ENCODE assay signal across 18 mouse cellular contexts in genomic region chr17:64608923-64609598, GRCm38 (mm10). TPM values are rescaled to one million over a fixed set of nuclear protein-coding genes. Genes with fewer than 3 reads are reported as not detected.
DNase-seq lines count a peak whose midpoint lies in the region; ATAC-seq and TF ChIP-seq lines count a peak whose summit lies in the region.
"Had no signal": no experiment of that assay in that cellular context is flagged by ENCODE, and none has a peak within 500 bp of the region (broad histone marks: within the 10 kb centered on the region; RNA-seq: fewer than 3 reads in every experiment).

No protein-coding gene starts in this region.

- peaks cover 3% of the 10 kb centered on the region; the same call in 1 of the 2 replicates for H3K4me1 ChIP-seq in heart, embryonic 15.5 days (replicated peaks)
- H3K4me1 ChIP-seq in liver, embryonic 16.5 days (ENCODE audit: control insufficient read depth, low read depth, low read length): peaks cover 18% of the 10 kb centered on the region
- H3K4me1 ChIP-seq in midbrain, postnatal 0 days (ENCODE audit: insufficient read depth, low read length): peaks cover 4% of the 10 kb centered on the region; the same call in 1 of the 2 replicates
- peaks cover 14% of the 10 kb centered on the region for H3K4me1 ChIP-seq in midbrain, embryonic 13.5 days (replicated peaks)
- peaks cover 8% of the 10 kb centered on the region for H3K4me1 ChIP-seq in stomach, postnatal 0 days (replicated peaks; ENCODE audit: control insufficient read depth, insufficient read depth)

- no peaks in the 10 kb centered on the region for H3K36me3 ChIP-seq in heart, embryonic 15.5 days
- no peaks in the 10 kb centered on the region; the same call in 1 of the 2 replicates for H3K36me3 ChIP-seq in liver, embryonic 16.5 days (ENCODE audit: control insufficient read depth, insufficient read depth)
- no peaks in the 10 kb centered on the region for H3K36me3 ChIP-seq in midbrain, postnatal 0 days (ENCODE audit: insufficient read depth, low read length)
- no peaks in the 10 kb centered on the region for H3K36me3 ChIP-seq in midbrain, embryonic 13.5 days
- no peaks in the 10 kb centered on the region for H3K36me3 ChIP-seq in stomach, postnatal 0 days (ENCODE audit: control insufficient read depth, insufficient read depth, low read length)
- H3K36me3 ChIP-seq: forebrain, embryonic 12.5 days; hindbrain, embryonic 15.5 days; limb, embryonic 15.5 days had no signal

- TF ChIP-seq CTCF in midbrain, postnatal 0 days (IDR thresholded peaks at IDR 0.05): 0 out of 2 replicates have a peak, but pooled peaks have one; percentile 5
- TF ChIP-seq CTCF in stomach, postnatal 0 days (IDR thresholded peaks at IDR 0.05; ENCODE audit: low read depth): peak; percentile 39

- 68% methylated on average over 6 of the region's 6 CpGs for WGBS in heart, embryonic 15.5 days
- WGBS in liver, embryonic 16.5 days (ENCODE audit: insufficient replicate concordance): 47% methylated on average over 6 of the region's 6 CpGs
- 84% methylated on average over 6 of the region's 6 CpGs for WGBS in midbrain, postnatal 0 days
- 92% methylated on average over 6 of the region's 6 CpGs for WGBS in midbrain, embryonic 13.5 days
- WGBS in stomach, postnatal 0 days: 65% methylated on average over 6 of the region's 6 CpGs

- no peak for ATAC-seq in heart, embryonic 15.5 days (replicated peaks; ENCODE audit: insufficient number of reproducible peaks, insufficient read depth, low FRiP score, low read depth)
- ATAC-seq in liver, embryonic 16.5 days (ENCODE audit: low read depth): no peak
- ATAC-seq in midbrain, postnatal 0 days (ENCODE audit: low FRiP score): no peak
- ATAC-seq in midbrain, embryonic 13.5 days: no peak
- ATAC-seq in stomach, postnatal 0 days (ENCODE audit: low FRiP score, low TSS enrichment): no peak
- ATAC-seq: intestine, embryonic 16.5 days; midbrain, embryonic 16.5 days had no signal

- no peaks in the 10 kb centered on the region for H3K9me3 ChIP-seq in heart, embryonic 15.5 days (replicated peaks)
- no peaks in the 10 kb centered on the region for H3K9me3 ChIP-seq in liver, embryonic 16.5 days (replicated peaks; ENCODE audit: control insufficient read depth, low read length)
- H3K9me3 ChIP-seq in midbrain, postnatal 0 days (ENCODE audit: low read length): no peaks in the 10 kb centered on the region
- no peaks in the 10 kb centered on the region for H3K9me3 ChIP-seq in midbrain, embryonic 13.5 days
- H3K9me3 ChIP-seq in stomach, postnatal 0 days (ENCODE audit: control insufficient read depth, low read length): no peaks in the 10 kb centered on the region
- H3K9me3 ChIP-seq: forebrain, embryonic 12.5 days; hindbrain, embryonic 15.5 days; limb, embryonic 15.5 days had no signal

- H3K27me3 ChIP-seq in heart, embryonic 15.5 days: no peaks in the 10 kb centered on the region
- no peaks in the 10 kb centered on the region for H3K27me3 ChIP-seq in liver, embryonic 16.5 days (ENCODE audit: control insufficient read depth, insufficient read depth, low read depth, low read length)
- no peaks in the 10 kb centered on the region for H3K27me3 ChIP-seq in midbrain, postnatal 0 days (ENCODE audit: insufficient read depth, low read length)
- no peaks in the 10 kb centered on the region for H3K27me3 ChIP-seq in midbrain, embryonic 13.5 days
- H3K27me3 ChIP-seq in stomach, postnatal 0 days (ENCODE audit: control insufficient read depth, insufficient read depth, low read length): no peaks in the 10 kb centered on the region
- H3K27me3 ChIP-seq: CH12.LX; forebrain, embryonic 12.5 days; hindbrain, embryonic 15.5 days; limb, embryonic 15.5 days had no signal

- intact Hi-C loops in heart, postnatal 10 days (cut with DNase I): loop anchor here (10.0 kb wide), 1 partner anchor 484 kb away; no protein-coding TSS in a partner anchor

- DNase-seq in heart, postnatal 10 days: no peak
- no peak for DNase-seq in liver
- no peak for DNase-seq in midbrain, postnatal 0 days (ENCODE audit: low spot score)
- DNase-seq in stomach, postnatal 0 days (ENCODE audit: low spot score): no peak
- DNase-seq in cerebellum, postnatal 25 days: no peak
- DNase-seq: adrenal gland, postnatal 25 days; cerebellum, adult 18-20 months; heart, adult 18-20 months; thymus, postnatal 25 days had no signal

- H3K9ac ChIP-seq in heart, embryonic 15.5 days: no peak overlapping the region
- H3K9ac ChIP-seq in liver, embryonic 16.5 days (ENCODE audit: low read depth, low read length): no peak overlapping the region
- H3K9ac ChIP-seq in midbrain, postnatal 0 days (replicated peaks; ENCODE audit: low read length, poor library complexity, severe bottlenecking): no peak overlapping the region
- H3K9ac ChIP-seq in midbrain, embryonic 13.5 days (replicated peaks): no peak overlapping the region
- H3K9ac ChIP-seq in stomach, postnatal 0 days (ENCODE audit: low read length): no peak overlapping the region
- H3K9ac ChIP-seq: forebrain, embryonic 12.5 days; hindbrain, embryonic 15.5 days; limb, embryonic 15.5 days had no signal

- H3K4me3 ChIP-seq in heart, embryonic 15.5 days: no peak overlapping the region
- H3K4me3 ChIP-seq in liver, embryonic 16.5 days (ENCODE audit: low read depth, low read length): no peak overlapping the region
- no peak overlapping the region for H3K4me3 ChIP-seq in midbrain, postnatal 0 days (ENCODE audit: low read depth, low read length)
- H3K4me3 ChIP-seq in midbrain, embryonic 13.5 days (replicated peaks): no peak overlapping the region
- no peak overlapping the region for H3K4me3 ChIP-seq in stomach, postnatal 0 days (ENCODE audit: low read depth, low read length)
- H3K4me3 ChIP-seq: forebrain, embryonic 12.5 days; hindbrain, embryonic 15.5 days; limb, embryonic 15.5 days had no signal

- 0 out of 2 replicates have a peak overlapping the region, but pooled peaks have one; percentile 38 for H3K27ac ChIP-seq in heart, embryonic 15.5 days
- peak overlapping the region; percentile 28; the same call in 1 of the 2 replicates for H3K27ac ChIP-seq in liver, embryonic 16.5 days (ENCODE audit: low read length)
- H3K27ac ChIP-seq in midbrain, postnatal 0 days (ENCODE audit: low read depth, low read length): no peak overlapping the region
- H3K27ac ChIP-seq in midbrain, embryonic 13.5 days: no peak overlapping the region
- no peak overlapping the region for H3K27ac ChIP-seq in stomach, postnatal 0 days (replicated peaks)
- H3K27ac ChIP-seq: forebrain, embryonic 12.5 days; hindbrain, embryonic 15.5 days; limb, embryonic 15.5 days had no signal

- H3K4me2 ChIP-seq in heart, embryonic 15.5 days: no peak overlapping the region
- H3K4me2 ChIP-seq in liver, embryonic 16.5 days (ENCODE audit: low read depth, low read length): no peak overlapping the region
- no peak overlapping the region for H3K4me2 ChIP-seq in midbrain, postnatal 0 days (ENCODE audit: low read depth, low read length, poor library complexity, severe bottlenecking)
- H3K4me2 ChIP-seq in midbrain, embryonic 13.5 days (replicated peaks): no peak overlapping the region
- no peak overlapping the region for H3K4me2 ChIP-seq in stomach, postnatal 0 days (replicated peaks; ENCODE audit: low read depth)
- H3K4me2 ChIP-seq: forebrain, embryonic 12.5 days; hindbrain, embryonic 15.5 days; limb, embryonic 15.5 days had no signal

- no peak for TF ChIP-seq EP300 in stomach, postnatal 0 days (optimal IDR thresholded peaks at IDR 0.05)

RNA-seq across cellular contexts. Expression of gene Man2a1, which starts 8.5 kb away (rescaled TPM):
- polyA plus RNA-seq in heart, embryonic 15.5 days (2015; fragmentation: Nextera tagmentation; extraction: Ambion mirVana): 5.1 and 7.7 TPM in 2 replicates
- 10 to 100 TPM; 27.5 to 35.6 TPM for total RNA-seq in heart, postnatal 10 days (2021)
- 5.6 and 6.3 TPM in 2 replicates for polyA plus RNA-seq in liver, embryonic 16.5 days (2015; fragmentation: Nextera tagmentation; extraction: Ambion mirVana)
- 19.0 and 28.8 TPM in 2 replicates for total RNA-seq in midbrain, postnatal 0 days (2014; rRNA removed)
- 2.6 and 3.2 TPM in 2 replicates for polyA plus RNA-seq in midbrain, postnatal 0 days (2015; fragmentation: Nextera tagmentation; extraction: Ambion mirVana)
- polyA plus RNA-seq in midbrain, embryonic 13.5 days (2015; fragmentation: Nextera tagmentation; extraction: Ambion mirVana): 5.7 and 6.2 TPM in 2 replicates
- polyA plus RNA-seq in stomach, postnatal 0 days (2015; fragmentation: Nextera tagmentation; extraction: Ambion mirVana): 8.2 and 9.3 TPM in 2 replicates

Comparison
In these comparisons a context has a peak if more than half of its experiments do, and no peak if none do; other contexts are left out.
1. H3K27ac ChIP-seq: peak in heart, embryonic 15.5 days (single experiment) and liver, embryonic 16.5 days (single experiment); none in midbrain, postnatal 0 days (single experiment), midbrain, embryonic 13.5 days (single experiment) and stomach, postnatal 0 days (single experiment).